Mouse (Mus musculus): ENCODE measurements around the gene Fgfr2. TPM values are rescaled to one million over a fixed set of nuclear protein-coding genes. Genes with fewer than 3 reads are reported as not detected.

Fgfr2 gene
- polyA plus RNA-seq, 1 experiment from 2014 or later = 81.1 TPM

DNA sequence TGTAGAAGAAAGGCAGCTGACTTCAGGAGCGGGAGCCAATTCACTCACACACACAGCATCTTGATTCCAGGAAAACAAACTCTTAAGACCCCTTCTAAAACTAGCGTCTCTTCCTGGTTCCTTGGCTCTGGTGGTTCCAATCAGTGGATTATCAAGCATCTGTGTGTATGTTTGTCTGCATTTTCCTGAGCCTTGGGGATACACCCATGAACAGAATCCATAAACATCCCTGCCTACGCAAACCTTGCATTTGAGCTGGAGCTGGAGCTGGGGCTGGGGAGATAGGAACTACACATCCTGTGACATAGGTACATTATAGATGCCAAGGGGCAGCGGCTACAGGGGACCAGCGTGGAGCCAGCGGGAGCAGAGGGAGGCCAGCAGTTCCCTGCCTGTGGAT, 2808.5 kb downstream of the Fgfr2 start:
- no peaks in the 10 kb centered on the region for H3K36me3 ChIP-seq
- peaks cover 3% of the 10 kb centered on the region for H3K4me1 ChIP-seq
- H3K9me3 ChIP-seq (replicated peaks) = no peaks in the 10 kb centered on the region
- no peak for ATAC-seq (ENCODE audit: low FRiP score)
- WGBS = 97% methylated on average over 6 of the region's 6 CpGs
- no peak overlapping the region for H3K27ac ChIP-seq
- no peak overlapping the region for H3K9ac ChIP-seq
- 0 out of 2 replicates have a peak, but pooled peaks cover 2% of the 10 kb centered on the region for H3K27me3 ChIP-seq
- H3K4me2 ChIP-seq (replicated peaks) = no peak overlapping the region
- no peak overlapping the region for H3K4me3 ChIP-seq

- WGBS = 88% methylated on average over 4 of the region's 4 CpGs
- Histone ChIP-seq H3K27ac (no peak overlapping the region), H3K4me1 (peaks cover 2% of the 10 kb centered on the region; the same call in 1 of the 2 replicates), H3K9me3 (replicated peaks) (no peaks in the 10 kb centered on the region), H3K4me3 (no peak overlapping the region), H3K36me3 (no peaks in the 10 kb centered on the region), H3K9ac (no peak overlapping the region), H3K27me3 (no peaks in the 10 kb centered on the region), H3K4me2 (replicated peaks) (no peak overlapping the region)
- ATAC-seq (ENCODE audit: low FRiP score) = no peak
Measured at GRCm38 (mm10) chr7:130311362-130311761, 2811.8 kb downstream of the Fgfr2 start.

DNA sequence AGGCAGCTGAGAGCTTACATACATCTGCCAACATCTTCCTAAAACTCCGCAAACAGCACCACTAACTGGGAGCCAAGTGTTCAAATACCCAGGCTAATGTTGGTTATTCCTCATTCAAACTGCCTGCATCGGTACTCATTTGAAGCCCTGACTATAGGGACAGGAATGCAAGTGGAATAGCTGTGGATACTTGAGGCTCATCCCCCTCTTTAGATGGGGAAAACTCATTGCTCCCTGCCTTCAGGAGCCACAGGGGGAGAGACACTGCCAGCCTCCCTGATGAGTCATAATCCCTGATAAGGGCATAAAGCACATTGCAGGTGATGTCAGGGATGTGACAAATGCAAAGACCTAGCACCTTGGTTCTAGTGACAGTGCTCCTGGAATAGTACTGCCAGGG, 2814.0 kb downstream of the Fgfr2 start:
- WGBS = 90% methylated on average over 2 of the region's 2 CpGs
- Histone ChIP-seq H3K4me2 (replicated peaks) (no peak overlapping the region), H3K4me3 (no peak overlapping the region), H3K9ac (no peak overlapping the region), H3K27ac (no peak overlapping the region), H3K27me3 (no peaks in the 10 kb centered on the region), H3K36me3 (no peaks in the 10 kb centered on the region), H3K4me1 (peaks cover 2% of the 10 kb centered on the region; the same call in 1 of the 2 replicates), H3K9me3 (replicated peaks) (no peaks in the 10 kb centered on the region)
- ATAC-seq (ENCODE audit: low FRiP score) = no peak

GRCm38 (mm10) chr7:130307036-130307435, 2816.1 kb downstream of the Fgfr2 start:
- H3K9ac ChIP-seq = no peak overlapping the region
- H3K4me3 ChIP-seq = no peak overlapping the region
- no peak for ATAC-seq (ENCODE audit: low FRiP score)
- H3K27ac ChIP-seq = no peak overlapping the region
- H3K27me3 ChIP-seq = no peaks in the 10 kb centered on the region
- no peak overlapping the region for H3K4me2 ChIP-seq (replicated peaks)
- H3K36me3 ChIP-seq = no peaks in the 10 kb centered on the region
- 96% methylated on average over 3 of the region's 3 CpGs for WGBS
- H3K9me3 ChIP-seq (replicated peaks) = no peaks in the 10 kb centered on the region
- H3K4me1 ChIP-seq = peaks cover 2% of the 10 kb centered on the region; the same call in 1 of the 2 replicates

GRCm38 (mm10) chr7:130304642-130305041, 2818.5 kb downstream of the Fgfr2 start:
- Histone ChIP-seq H3K9me3 (replicated peaks) (no peaks in the 10 kb centered on the region), H3K4me3 (no peak overlapping the region), H3K4me2 (replicated peaks) (no peak overlapping the region), H3K9ac (no peak overlapping the region), H3K36me3 (no peaks in the 10 kb centered on the region), H3K4me1 (no peaks in the 10 kb centered on the region), H3K27me3 (no peaks in the 10 kb centered on the region), H3K27ac (no peak overlapping the region)
- 59% methylated on average over 1 of the region's 1 CpGs for WGBS
- no peak for ATAC-seq (ENCODE audit: low FRiP score)

DNA sequence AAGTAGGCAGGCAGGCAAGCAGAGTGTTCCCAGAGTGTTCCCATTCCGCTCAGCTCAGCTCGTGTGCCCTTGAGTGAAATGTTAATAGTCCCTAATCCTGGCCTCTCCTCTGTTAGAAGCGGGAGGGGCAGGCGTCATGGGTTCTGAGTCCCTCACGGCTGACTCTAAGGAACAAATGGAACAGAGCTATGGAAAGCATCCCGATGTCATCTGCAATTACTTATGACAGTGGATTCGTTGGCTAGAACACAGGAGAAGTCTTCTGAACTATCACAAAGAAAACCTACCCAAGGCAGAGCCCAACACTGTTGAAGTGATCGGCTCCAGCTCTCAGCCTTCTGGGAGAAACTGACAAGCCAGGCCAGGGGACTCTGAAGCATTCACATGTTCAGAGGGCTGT, 2819.7 kb downstream of the Fgfr2 start:
- WGBS = 64% methylated on average over 8 of the region's 8 CpGs
- H3K27me3 ChIP-seq = no peaks in the 10 kb centered on the region
- no peaks in the 10 kb centered on the region for H3K4me1 ChIP-seq
- no peak overlapping the region for H3K27ac ChIP-seq
- ATAC-seq (ENCODE audit: low FRiP score) = no peak
- H3K36me3 ChIP-seq = no peaks in the 10 kb centered on the region
- H3K4me3 ChIP-seq = no peak overlapping the region
- H3K9me3 ChIP-seq (replicated peaks) = no peaks in the 10 kb centered on the region
- no peak overlapping the region for H3K9ac ChIP-seq
- H3K4me2 ChIP-seq (replicated peaks) = no peak overlapping the region

DNA sequence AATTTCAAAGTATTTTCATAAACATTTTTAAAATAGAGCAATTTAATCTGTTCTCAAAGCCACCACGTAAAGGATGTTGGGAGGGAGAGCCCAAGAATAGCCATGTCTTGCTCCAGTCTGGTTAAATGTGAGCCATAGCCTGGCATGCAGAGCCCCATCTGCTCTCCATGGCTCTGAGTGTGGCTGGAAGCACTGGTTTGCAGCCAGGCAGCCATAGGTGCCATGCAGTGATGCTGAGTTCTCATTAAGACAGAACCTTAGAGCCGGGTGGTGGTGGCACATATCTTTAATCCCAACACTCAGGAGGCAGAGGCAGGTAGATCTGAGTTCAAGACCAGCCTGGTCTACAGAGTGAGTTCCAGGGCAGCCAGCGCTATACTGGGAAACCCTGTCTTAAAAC, 2822.5 kb downstream of the Fgfr2 start:
- no peaks in the 10 kb centered on the region for H3K36me3 ChIP-seq
- no peak overlapping the region for H3K27ac ChIP-seq
- no peaks in the 10 kb centered on the region for H3K27me3 ChIP-seq
- H3K4me1 ChIP-seq = no peaks in the 10 kb centered on the region
- no peak for ATAC-seq (ENCODE audit: low FRiP score)
- WGBS = 98% methylated on average over 3 of the region's 3 CpGs
- H3K4me3 ChIP-seq = no peak overlapping the region
- no peaks in the 10 kb centered on the region for H3K9me3 ChIP-seq (replicated peaks)
- H3K4me2 ChIP-seq (replicated peaks) = no peak overlapping the region
- H3K9ac ChIP-seq = no peak overlapping the region

DNA sequence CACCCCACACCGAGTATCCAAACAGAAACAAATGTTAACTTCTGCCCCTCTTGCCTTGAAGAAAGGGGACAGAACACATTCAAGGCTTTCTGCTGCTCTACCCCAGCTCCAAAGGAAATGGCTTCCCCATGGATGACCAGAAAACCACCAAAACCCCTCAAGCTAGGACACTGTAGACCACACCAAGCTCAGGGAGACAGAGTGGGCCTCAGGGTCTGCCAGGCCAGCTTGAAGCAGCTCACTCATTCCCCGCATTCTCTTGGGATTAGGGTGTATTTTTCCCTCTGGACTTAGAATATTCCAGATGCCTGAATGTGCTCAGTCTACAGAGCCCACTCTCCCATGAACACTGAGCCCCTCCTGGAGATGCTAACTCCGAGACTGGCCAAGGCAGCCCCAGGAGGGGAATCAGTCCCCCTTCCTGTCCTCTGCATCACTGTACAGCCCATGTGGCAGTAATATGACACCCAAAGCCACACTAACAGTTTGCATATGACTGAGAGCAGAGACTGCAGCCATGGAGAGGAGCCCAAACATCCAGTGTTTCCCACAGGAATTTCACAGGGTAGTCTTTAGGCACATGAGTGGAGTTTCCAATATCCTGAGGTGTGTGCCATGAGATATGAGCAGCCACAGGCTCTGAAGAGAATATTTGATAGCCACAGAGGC, 2824.1 kb downstream of the Fgfr2 start:
- Histone ChIP-seq H3K27me3 (no peaks in the 10 kb centered on the region), H3K4me2 (replicated peaks) (no peak overlapping the region), H3K27ac (no peak overlapping the region), H3K4me3 (no peak overlapping the region), H3K36me3 (no peaks in the 10 kb centered on the region), H3K4me1 (no peaks in the 10 kb centered on the region), H3K9me3 (replicated peaks) (no peaks in the 10 kb centered on the region), H3K9ac (no peak overlapping the region)
- ATAC-seq (ENCODE audit: low FRiP score) = no peak
- 73% methylated on average over 3 of the region's 3 CpGs for WGBS

GRCm38 (mm10) chr7:130291179-130291578, 2832.0 kb downstream of the Fgfr2 start:
- no peak for ATAC-seq (ENCODE audit: low FRiP score)
- H3K4me2 ChIP-seq (replicated peaks) = no peak overlapping the region
- no peaks in the 10 kb centered on the region for H3K9me3 ChIP-seq (replicated peaks)
- no peak overlapping the region for H3K27ac ChIP-seq
- H3K4me3 ChIP-seq = no peak overlapping the region
- H3K4me1 ChIP-seq = peaks cover 31% of the 10 kb centered on the region
- H3K9ac ChIP-seq = no peak overlapping the region
- 67% methylated on average over 6 of the region's 6 CpGs for WGBS
- H3K36me3 ChIP-seq = no peaks in the 10 kb centered on the region
- H3K27me3 ChIP-seq = no peaks in the 10 kb centered on the region

DNA sequence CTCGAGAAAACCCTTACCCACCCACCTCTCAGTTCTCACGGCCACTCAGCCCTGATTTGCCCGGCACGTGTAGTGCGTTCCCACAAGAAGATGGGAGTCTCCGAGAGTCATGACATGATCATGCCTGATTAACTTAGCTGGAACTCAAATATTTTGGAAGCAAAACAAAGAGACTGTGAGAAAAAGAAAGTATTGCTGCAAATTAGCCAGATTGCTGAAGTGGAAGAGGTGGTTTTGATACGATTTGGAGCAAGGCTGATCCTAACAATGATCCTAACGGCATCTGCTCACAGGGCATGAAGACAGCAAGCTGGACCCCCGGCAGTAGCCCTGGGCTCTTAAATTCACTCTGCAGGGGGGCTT, 2833.7 kb downstream of the Fgfr2 start:
- H3K27ac ChIP-seq = no peak overlapping the region
- WGBS = 34% methylated on average over 9 of the region's 9 CpGs
- H3K4me2 ChIP-seq (replicated peaks) = no peak overlapping the region

GRCm38 (mm10) chr7:130288719-130289427, 2834.3 kb downstream of the Fgfr2 start:
- Histone ChIP-seq H3K27ac (0 out of 2 replicates have a peak overlapping the region, but pooled peaks have one; percentile 3), H3K4me3 (no peak overlapping the region), H3K9ac (no peak overlapping the region), H3K4me1 (peaks cover 31% of the 10 kb centered on the region), H3K27me3 (no peaks in the 10 kb centered on the region), H3K4me2 (replicated peaks) (no peak overlapping the region), H3K36me3 (no peaks in the 10 kb centered on the region), H3K9me3 (replicated peaks) (no peaks in the 10 kb centered on the region)
- 49% methylated on average over 11 of the region's 11 CpGs for WGBS
- no peak for ATAC-seq (ENCODE audit: low FRiP score)

More for the DNA sequence above, 2833.7 kb downstream of the Fgfr2 start:
- ATAC-seq (ENCODE audit: low FRiP score) = no peak
- Histone ChIP-seq H3K4me3 (no peak overlapping the region), H3K9me3 (replicated peaks) (no peaks in the 10 kb centered on the region), H3K9ac (no peak overlapping the region), H3K36me3 (no peaks in the 10 kb centered on the region), H3K27me3 (no peaks in the 10 kb centered on the region), H3K4me1 (peaks cover 31% of the 10 kb centered on the region)

- Histone ChIP-seq H3K4me3 (no peak overlapping the region), H3K36me3 (no peaks in the 10 kb centered on the region), H3K27me3 (no peaks in the 10 kb centered on the region), H3K4me2 (replicated peaks) (no peak overlapping the region), H3K9me3 (replicated peaks) (no peaks in the 10 kb centered on the region), H3K4me1 (peaks cover 35% of the 10 kb centered on the region), H3K27ac (0 out of 2 replicates have a peak overlapping the region, but pooled peaks have one; percentile 13), H3K9ac (no peak overlapping the region)
- ATAC-seq (ENCODE audit: low FRiP score) = no peak
- 69% methylated on average over 7 of the region's 7 CpGs for WGBS
Measured at GRCm38 (mm10) chr7:130288248-130288647, 2834.9 kb downstream of the Fgfr2 start.

Measured in hindbrain, embryonic 12.5 days (tissue).